Mouse (Mus musculus): ENCODE measurements around the gene Mtnr1a.

Gene Mtnr1a

DNA sequence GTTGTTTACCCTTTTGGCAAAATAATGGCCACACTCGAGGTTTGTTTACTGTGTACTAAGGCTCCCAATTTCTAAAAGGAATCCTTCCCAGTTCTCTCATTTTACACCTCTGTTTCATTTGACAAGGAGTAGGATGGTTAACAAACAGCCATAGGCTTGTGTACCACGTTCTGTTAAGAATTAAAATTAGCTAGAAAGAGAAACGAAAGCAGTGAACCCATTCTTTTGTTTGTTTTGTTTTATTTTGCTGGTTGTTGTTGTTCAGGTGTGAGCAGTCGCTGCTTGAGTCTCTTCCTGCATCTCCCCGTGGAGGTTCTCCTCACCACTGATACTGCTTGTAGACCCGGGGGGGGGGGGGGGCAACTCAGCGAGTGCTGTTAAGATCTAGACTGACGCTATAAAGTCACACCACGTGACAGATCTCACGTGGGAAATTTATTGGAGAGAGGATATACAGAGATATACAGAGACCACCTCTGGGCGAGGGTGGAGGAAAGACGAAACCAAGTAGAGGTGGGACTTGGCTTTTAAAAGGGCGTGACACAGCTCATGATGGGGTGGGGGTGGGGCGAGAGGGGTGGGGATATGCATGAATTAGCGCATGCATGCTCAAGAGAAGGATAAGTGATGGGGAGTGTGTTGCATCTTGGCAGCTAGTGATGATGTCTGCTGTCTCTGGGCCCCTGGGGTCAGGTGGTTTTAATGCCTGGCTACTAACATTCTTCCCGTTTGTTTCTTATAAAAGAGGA lies 41.3 kb downstream of the Mtnr1a start:
- no peak for DNase-seq

DNA sequence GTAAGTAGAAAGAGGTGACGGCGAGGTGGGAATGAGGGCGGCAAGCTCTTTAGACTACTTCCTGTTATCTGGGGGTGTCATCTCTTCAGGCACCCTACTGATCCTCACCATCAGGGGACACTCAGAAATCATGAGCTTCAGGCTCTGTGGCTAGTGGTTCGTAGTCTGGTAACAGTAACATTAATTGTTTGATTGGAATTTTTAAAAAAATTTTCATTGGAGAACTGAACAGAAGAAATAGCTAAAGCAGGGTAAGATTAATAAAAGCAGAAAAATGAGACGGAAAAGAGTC lies 41.8 kb downstream of the Mtnr1a start:
- no peak for DNase-seq

DNA sequence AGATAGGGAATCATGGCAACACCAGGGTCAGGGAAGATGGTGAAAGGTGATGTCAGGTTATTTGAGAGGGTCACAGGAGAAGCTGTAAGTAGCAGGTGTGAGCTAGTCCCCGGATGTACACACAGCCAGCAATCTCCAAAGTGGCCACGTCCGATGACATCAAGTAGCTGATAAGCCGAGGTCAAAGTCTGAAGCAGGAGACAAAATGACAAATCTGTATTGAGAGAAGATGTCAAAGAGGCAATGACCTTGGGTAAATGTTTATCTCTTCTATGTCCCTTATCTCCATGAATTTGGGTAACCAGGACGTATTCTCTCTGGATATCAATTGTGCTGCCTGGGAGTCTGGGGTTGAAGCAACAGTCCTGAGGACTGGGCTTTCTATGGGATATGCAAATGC lies 42.9 kb downstream of the Mtnr1a start:
- no peak for DNase-seq

DNA sequence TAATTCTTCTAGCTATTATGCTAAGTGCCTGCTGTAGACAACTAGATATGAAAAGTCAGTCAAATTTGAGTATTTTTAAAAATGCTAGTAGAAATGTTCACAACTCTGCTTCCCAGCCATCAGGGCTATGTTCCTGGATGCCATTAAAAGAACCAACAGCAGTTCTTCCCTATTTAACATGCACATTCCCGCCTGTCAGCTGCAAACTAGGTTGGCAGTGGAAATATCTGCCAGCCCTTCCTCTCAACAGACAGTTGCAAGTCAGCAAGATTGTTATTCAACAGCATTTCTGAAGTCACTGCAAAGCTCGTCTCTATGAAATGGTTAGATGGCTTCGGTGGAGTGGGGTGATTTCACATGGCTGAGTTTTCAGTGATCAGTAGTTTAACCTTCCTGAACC lies 48.7 kb downstream of the Mtnr1a start:
- no peak for DNase-seq

DNA sequence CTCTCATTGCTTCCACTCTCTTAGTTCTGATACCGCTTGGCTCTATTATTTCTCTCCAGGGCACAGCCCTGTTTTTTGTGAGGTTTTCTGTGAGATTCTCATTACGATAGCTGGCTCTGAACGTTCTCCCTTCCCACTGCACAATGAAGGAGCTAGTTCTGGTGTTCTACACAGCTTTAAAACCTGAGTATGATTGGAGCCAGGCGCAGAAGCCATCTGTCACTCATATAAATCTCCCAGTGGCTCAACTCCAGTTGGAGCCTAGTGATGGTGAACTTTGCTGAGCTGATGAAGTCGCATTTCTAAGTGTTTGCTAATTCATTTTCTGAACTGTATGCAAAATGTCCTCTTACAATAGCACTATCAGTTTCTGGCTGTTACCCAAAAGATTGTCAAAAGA lies 56.7 kb downstream of the Mtnr1a start:
- DNase-seq = no peak

Measured in kidney, postnatal 14 days (tissue).